Mouse (Mus musculus): ENCODE measurements at regions not wholly inside any gene's neighbourhood (a gene's known extent, or its start where the extent isn't known, plus 50 kb on each side); places are given as distances from the start of the nearest gene placed in this dataset.

DNA sequence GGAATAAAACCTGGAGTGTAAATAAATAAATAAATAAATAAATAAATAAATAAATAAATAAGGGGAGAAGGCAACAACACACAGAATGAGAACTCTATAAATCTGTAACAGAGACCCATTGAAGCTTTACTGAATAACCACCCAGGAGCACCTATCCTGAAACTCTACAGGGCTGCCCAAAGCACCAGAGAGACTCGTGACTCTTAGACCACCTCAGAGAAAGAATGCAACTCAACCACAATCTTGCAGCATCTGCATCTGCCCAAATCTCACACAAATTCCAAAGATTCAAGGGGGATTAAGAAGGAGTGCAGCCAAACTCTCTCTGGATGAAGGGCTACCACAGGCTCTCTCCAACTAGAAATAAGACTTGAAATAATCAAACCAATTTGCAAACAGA lies 264.5 kb downstream of the Dkk2 start:
- WGBS (ENCODE audit: insufficient replicate concordance) = 21% methylated on average over 1 of the region's 1 CpGs
- H3K9me3 ChIP-seq (replicated peaks; ENCODE audit: control insufficient read depth, low read length) = no peaks in the 10 kb centered on the region
- H3K9ac ChIP-seq (ENCODE audit: low read depth, low read length) = no peak overlapping the region
- H3K4me2 ChIP-seq = no peak overlapping the region
- no peaks in the 10 kb centered on the region for H3K27me3 ChIP-seq (ENCODE audit: control insufficient read depth, insufficient read depth, low read length)
- no peak overlapping the region for H3K27ac ChIP-seq (ENCODE audit: low read depth, low read length)
- ATAC-seq (replicated peaks; ENCODE audit: insufficient number of reproducible peaks, low FRiP score, low TSS enrichment) = no peak
- H3K36me3 ChIP-seq (ENCODE audit: control insufficient read depth, insufficient read depth, low read length) = no peaks in the 10 kb centered on the region
- H3K4me3 ChIP-seq (ENCODE audit: low read depth, low read length) = no peak overlapping the region
- no peaks in the 10 kb centered on the region for H3K4me1 ChIP-seq (ENCODE audit: control insufficient read depth, insufficient read depth, low read length)

DNA sequence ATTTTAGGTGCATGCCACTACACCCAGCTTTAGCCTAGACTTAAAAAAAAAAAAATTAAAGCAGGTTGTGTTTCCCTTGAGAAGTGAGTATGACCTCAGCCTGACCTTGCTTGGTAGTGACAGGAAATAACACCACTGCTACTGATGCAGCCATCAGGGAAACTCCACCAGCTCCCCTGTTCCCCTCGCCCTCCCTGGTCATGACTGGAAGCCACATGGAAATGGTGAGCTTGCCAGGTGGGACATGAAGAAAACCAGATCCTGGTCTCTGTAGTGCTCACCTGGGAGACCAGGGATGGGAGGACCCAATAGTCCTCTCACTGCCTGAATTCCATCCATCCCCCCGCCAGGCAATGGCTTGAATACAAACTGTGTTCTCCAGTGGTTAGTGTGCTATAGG lies 268.1 kb downstream of the Dkk2 start:
- H3K27ac ChIP-seq (ENCODE audit: low read depth, low read length) = no peak overlapping the region
- H3K27me3 ChIP-seq (ENCODE audit: control insufficient read depth, insufficient read depth, low read length) = no peaks in the 10 kb centered on the region
- no peak overlapping the region for H3K4me2 ChIP-seq
- H3K4me1 ChIP-seq (ENCODE audit: control insufficient read depth, insufficient read depth, low read length) = no peaks in the 10 kb centered on the region
- H3K9ac ChIP-seq (ENCODE audit: low read depth, low read length) = no peak overlapping the region
- H3K4me3 ChIP-seq (ENCODE audit: low read depth, low read length) = no peak overlapping the region
- no peak for ATAC-seq (replicated peaks; ENCODE audit: insufficient number of reproducible peaks, low FRiP score, low TSS enrichment)
- WGBS (ENCODE audit: insufficient replicate concordance) = 73% methylated on average over 2 of the region's 2 CpGs
- no peaks in the 10 kb centered on the region for H3K36me3 ChIP-seq (ENCODE audit: control insufficient read depth, insufficient read depth, low read length)
- H3K9me3 ChIP-seq (replicated peaks; ENCODE audit: control insufficient read depth, low read length) = no peaks in the 10 kb centered on the region

DNA sequence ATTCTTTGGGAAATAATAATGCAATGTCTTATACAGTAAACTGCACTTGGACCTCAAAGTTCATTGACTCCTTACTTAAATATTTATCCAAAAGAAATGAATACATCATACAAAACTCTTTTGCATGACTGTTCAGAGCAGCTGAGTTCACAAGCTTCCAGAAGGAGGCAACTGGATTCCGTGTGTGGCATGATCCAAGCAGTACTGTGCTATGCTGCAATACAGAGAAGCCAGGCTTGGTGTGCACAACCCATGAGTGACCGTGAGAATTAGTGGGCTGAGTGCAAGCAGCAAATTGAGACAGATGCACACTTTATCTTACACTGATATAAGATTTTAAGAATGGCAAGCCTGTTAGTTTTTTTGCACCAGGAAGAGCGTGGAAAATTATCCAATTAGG lies 270.0 kb upstream of the Gimd1 start:
- Histone ChIP-seq H3K36me3 (ENCODE audit: control insufficient read depth, insufficient read depth, low read length) (no peaks in the 10 kb centered on the region), H3K9ac (ENCODE audit: low read depth, low read length) (no peak overlapping the region), H3K4me1 (ENCODE audit: control insufficient read depth, insufficient read depth, low read length) (no peaks in the 10 kb centered on the region), H3K27ac (ENCODE audit: low read depth, low read length) (no peak overlapping the region), H3K4me3 (ENCODE audit: low read depth, low read length) (no peak overlapping the region), H3K27me3 (ENCODE audit: control insufficient read depth, insufficient read depth, low read length) (no peaks in the 10 kb centered on the region), H3K4me2 (no peak overlapping the region), H3K9me3 (replicated peaks; ENCODE audit: control insufficient read depth, low read length) (no peaks in the 10 kb centered on the region)
- no peak for ATAC-seq (replicated peaks; ENCODE audit: insufficient number of reproducible peaks, low FRiP score, low TSS enrichment)
- WGBS (ENCODE audit: insufficient replicate concordance) = 66% methylated on average over 3 of the region's 3 CpGs

DNA sequence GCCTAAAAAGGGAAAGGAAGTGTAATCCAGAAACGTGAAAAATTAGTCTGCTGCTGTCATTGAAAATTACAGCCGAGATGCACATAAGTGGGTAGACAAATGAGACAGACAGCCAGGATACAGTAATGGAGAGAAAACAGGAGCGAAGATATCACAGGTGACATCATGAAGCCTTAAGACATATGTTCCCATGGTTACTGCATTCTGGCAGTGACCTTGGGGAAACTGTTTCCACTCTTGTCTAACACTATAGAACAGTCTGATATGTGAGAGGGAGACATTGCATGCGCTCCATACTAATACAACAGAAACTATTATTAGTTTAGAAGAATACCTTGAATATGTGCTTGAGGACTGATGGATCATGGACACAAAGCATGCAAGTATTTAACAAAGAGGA lies 254.0 kb upstream of the Gimd1 start:
- Histone ChIP-seq H3K27me3 (ENCODE audit: control insufficient read depth, insufficient read depth, low read length) (no peaks in the 10 kb centered on the region), H3K36me3 (ENCODE audit: control insufficient read depth, insufficient read depth, low read length) (no peaks in the 10 kb centered on the region), H3K9ac (ENCODE audit: low read depth, low read length) (no peak overlapping the region), H3K4me1 (ENCODE audit: control insufficient read depth, insufficient read depth, low read length) (no peaks in the 10 kb centered on the region), H3K27ac (ENCODE audit: low read depth, low read length) (no peak overlapping the region), H3K4me2 (no peak overlapping the region), H3K4me3 (ENCODE audit: low read depth, low read length) (no peak overlapping the region), H3K9me3 (replicated peaks; ENCODE audit: control insufficient read depth, low read length) (no peaks in the 10 kb centered on the region)
- WGBS (ENCODE audit: insufficient replicate concordance) = 71% methylated on average over 4 of the region's 4 CpGs
- ATAC-seq (replicated peaks; ENCODE audit: insufficient number of reproducible peaks, low FRiP score, low TSS enrichment) = no peak

DNA sequence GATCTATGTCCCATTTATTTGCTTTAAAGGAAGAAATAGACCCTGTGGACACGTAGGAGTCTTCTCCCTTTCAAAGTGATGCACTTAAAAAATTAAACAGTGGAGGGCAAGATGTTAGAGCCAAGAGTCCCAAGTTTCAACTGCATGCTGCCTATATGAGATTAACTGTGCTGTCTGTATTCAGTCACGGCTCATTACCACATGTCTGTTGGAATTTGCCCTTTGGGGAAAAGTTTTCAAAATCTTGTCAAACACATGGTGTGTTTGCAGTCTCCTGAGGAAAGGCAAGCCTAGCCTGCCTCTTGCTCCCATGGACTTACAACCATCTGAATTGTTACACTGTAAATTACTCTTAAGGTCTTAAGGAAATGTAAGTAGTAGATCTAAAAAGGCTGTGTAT lies 211.9 kb upstream of the Gimd1 start:
- H3K4me2 ChIP-seq = no peak overlapping the region
- H3K36me3 ChIP-seq (ENCODE audit: control insufficient read depth, insufficient read depth, low read length) = no peaks in the 10 kb centered on the region
- no peaks in the 10 kb centered on the region for H3K4me1 ChIP-seq (ENCODE audit: control insufficient read depth, insufficient read depth, low read length)
- 53% methylated on average over 2 of the region's 2 CpGs for WGBS (ENCODE audit: insufficient replicate concordance)
- H3K9me3 ChIP-seq (replicated peaks; ENCODE audit: control insufficient read depth, low read length) = no peaks in the 10 kb centered on the region
- no peak overlapping the region for H3K4me3 ChIP-seq (ENCODE audit: low read depth, low read length)
- ATAC-seq (replicated peaks; ENCODE audit: insufficient number of reproducible peaks, low FRiP score, low TSS enrichment) = no peak
- no peak overlapping the region for H3K9ac ChIP-seq (ENCODE audit: low read depth, low read length)
- no peaks in the 10 kb centered on the region for H3K27me3 ChIP-seq (ENCODE audit: control insufficient read depth, insufficient read depth, low read length)
- no peak overlapping the region for H3K27ac ChIP-seq (ENCODE audit: low read depth, low read length)

DNA sequence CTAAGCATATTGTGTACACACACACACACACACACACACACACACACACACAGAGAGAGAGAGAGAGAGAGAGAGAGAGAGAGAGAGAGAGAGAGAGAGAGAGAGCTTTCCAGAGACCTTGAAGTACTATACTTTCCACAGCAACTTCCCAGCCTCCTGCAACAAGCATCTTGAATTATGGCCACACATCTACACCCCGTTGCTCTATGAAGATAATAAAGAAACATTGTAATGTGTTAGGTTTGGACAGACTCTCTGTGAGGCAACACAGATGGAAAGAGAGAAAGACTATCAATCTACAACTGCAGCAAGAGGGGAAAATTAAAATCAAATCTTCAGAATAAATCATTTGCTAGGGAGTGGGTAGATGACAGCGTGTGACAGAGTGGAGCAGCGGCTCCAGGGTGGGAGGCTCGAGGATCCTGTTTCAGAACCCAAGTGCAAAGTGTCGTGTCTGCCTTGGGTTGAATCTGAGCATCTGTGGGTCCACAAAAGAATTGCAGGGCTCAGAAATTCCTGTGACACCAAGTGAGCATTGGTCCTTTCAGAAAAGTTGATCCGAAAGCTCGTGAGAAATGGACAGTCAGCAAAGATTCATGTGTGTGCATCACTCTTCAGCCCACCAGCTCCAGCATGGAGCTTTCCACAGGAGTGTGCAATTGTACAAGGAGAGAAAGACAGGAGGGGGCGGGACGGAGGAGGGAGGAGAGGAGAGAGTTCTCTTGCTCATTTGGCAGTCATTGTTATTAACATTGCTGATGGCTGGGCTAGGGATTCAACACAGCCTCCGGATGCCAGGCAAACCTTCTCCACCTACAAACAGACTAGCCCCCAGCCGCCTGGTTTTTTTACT lies 203.6 kb upstream of the Gimd1 start:
- no peak overlapping the region for H3K27ac ChIP-seq (ENCODE audit: low read depth, low read length)

DNA sequence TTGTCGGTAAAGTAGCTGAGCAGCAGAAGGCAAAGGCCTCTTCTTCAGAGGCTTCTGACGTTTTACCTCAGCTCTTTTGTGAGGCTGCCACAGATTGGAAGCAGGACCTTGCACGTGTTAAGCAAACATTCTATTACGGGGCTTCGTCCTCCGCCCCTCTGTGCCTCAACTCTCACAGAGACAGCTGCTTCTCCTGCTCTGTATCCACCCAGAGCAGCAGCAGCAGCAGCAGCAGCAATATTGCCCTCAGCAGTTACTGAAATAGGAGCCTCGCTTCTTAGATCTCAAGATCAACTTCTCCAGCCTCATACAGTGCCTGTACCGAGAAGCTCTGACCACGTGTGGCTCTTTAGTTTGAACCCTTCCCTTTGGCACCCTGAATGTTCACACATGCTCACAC lies 202.4 kb upstream of the Gimd1 start:
- Histone ChIP-seq H3K4me2 (no peak overlapping the region), H3K27me3 (ENCODE audit: control insufficient read depth, insufficient read depth, low read length) (no peaks in the 10 kb centered on the region), H3K27ac (ENCODE audit: low read depth, low read length) (no peak overlapping the region), H3K9me3 (replicated peaks; ENCODE audit: control insufficient read depth, low read length) (no peaks in the 10 kb centered on the region), H3K4me3 (ENCODE audit: low read depth, low read length) (no peak overlapping the region), H3K36me3 (ENCODE audit: control insufficient read depth, insufficient read depth, low read length) (no peaks in the 10 kb centered on the region), H3K9ac (ENCODE audit: low read depth, low read length) (no peak overlapping the region), H3K4me1 (ENCODE audit: control insufficient read depth, insufficient read depth, low read length) (no peaks in the 10 kb centered on the region)
- 62% methylated on average over 9 of the region's 9 CpGs for WGBS (ENCODE audit: insufficient replicate concordance)
- no peak for ATAC-seq (replicated peaks; ENCODE audit: insufficient number of reproducible peaks, low FRiP score, low TSS enrichment)

More for the DNA sequence above, 203.6 kb upstream of the Gimd1 start:
- H3K4me1 ChIP-seq (ENCODE audit: control insufficient read depth, insufficient read depth, low read length) = no peaks in the 10 kb centered on the region
- no peak overlapping the region for H3K4me2 ChIP-seq
- H3K9me3 ChIP-seq (replicated peaks; ENCODE audit: control insufficient read depth, low read length) = no peaks in the 10 kb centered on the region
- no peaks in the 10 kb centered on the region for H3K36me3 ChIP-seq (ENCODE audit: control insufficient read depth, insufficient read depth, low read length)
- H3K9ac ChIP-seq (ENCODE audit: low read depth, low read length) = no peak overlapping the region
- ATAC-seq (replicated peaks; ENCODE audit: insufficient number of reproducible peaks, low FRiP score, low TSS enrichment) = no peak
- H3K27me3 ChIP-seq (ENCODE audit: control insufficient read depth, insufficient read depth, low read length) = no peaks in the 10 kb centered on the region
- 69% methylated on average over 11 of the region's 11 CpGs for WGBS (ENCODE audit: insufficient replicate concordance)
- no peak overlapping the region for H3K4me3 ChIP-seq (ENCODE audit: low read depth, low read length)

DNA sequence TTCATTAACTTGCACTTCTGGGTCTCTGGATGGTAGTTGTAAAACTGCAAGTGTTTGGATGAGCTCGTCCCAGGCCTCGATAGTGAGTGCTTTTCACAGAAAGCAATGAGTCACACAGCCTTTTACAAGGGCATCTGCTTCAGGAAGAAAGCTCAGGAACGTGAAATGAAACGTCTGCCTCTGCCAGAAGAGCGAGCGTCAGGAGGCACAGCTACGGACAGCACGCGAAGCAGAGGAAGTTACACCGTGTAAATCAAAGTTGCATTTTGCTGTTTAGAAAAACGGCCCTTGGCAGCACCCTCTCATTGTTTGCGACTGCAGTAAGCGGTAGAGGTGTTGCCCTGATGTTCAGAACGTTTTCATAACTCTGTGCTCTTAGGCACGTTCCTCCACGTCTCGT lies 201.5 kb upstream of the Gimd1 start:
- Histone ChIP-seq H3K27ac (ENCODE audit: low read depth, low read length) (no peak overlapping the region), H3K4me3 (ENCODE audit: low read depth, low read length) (no peak overlapping the region), H3K4me1 (ENCODE audit: control insufficient read depth, insufficient read depth, low read length) (no peaks in the 10 kb centered on the region), H3K36me3 (ENCODE audit: control insufficient read depth, insufficient read depth, low read length) (no peaks in the 10 kb centered on the region), H3K9me3 (replicated peaks; ENCODE audit: control insufficient read depth, low read length) (no peaks in the 10 kb centered on the region), H3K4me2 (no peak overlapping the region), H3K27me3 (ENCODE audit: control insufficient read depth, insufficient read depth, low read length) (no peaks in the 10 kb centered on the region), H3K9ac (ENCODE audit: low read depth, low read length) (no peak overlapping the region)
- 79% methylated on average over 17 of the region's 17 CpGs for WGBS (ENCODE audit: insufficient replicate concordance)
- ATAC-seq (replicated peaks; ENCODE audit: insufficient number of reproducible peaks, low FRiP score, low TSS enrichment) = no peak

DNA sequence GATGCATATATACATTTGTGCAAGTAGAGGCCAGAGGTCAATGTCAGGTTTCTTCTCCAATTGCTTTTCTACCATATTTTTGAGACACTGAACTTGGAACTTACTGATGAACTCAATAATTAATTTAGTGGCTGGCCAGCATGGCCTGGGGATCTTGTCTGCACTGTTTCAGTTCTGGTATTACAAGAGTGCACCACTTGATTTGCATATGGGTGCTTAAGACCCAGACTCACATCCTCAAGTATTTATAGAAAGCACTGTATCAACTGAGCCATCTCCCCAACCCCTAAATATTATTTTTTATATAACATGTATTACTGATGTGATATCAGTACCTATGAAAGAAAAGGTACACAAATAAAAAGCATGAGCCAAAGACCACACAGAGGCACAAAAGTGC lies 197.8 kb upstream of the Gimd1 start:
- Histone ChIP-seq H3K27ac (ENCODE audit: low read depth, low read length) (no peak overlapping the region), H3K9ac (ENCODE audit: low read depth, low read length) (no peak overlapping the region), H3K9me3 (replicated peaks; ENCODE audit: control insufficient read depth, low read length) (no peaks in the 10 kb centered on the region), H3K4me3 (ENCODE audit: low read depth, low read length) (no peak overlapping the region), H3K4me1 (ENCODE audit: control insufficient read depth, insufficient read depth, low read length) (no peaks in the 10 kb centered on the region), H3K27me3 (ENCODE audit: control insufficient read depth, insufficient read depth, low read length) (no peaks in the 10 kb centered on the region), H3K4me2 (no peak overlapping the region), H3K36me3 (ENCODE audit: control insufficient read depth, insufficient read depth, low read length) (no peaks in the 10 kb centered on the region)
- ATAC-seq (replicated peaks; ENCODE audit: insufficient number of reproducible peaks, low FRiP score, low TSS enrichment) = no peak

Measured in heart, embryonic 11.5 days (tissue).